Comparison of ENCODE assay signal across 8 mouse cellular contexts in genomic region chr12:84175659-84176061, GRCm38 (mm10). TPM values are rescaled to one million over a fixed set of nuclear protein-coding genes. Genes with fewer than 3 reads are reported as not detected.
DNase-seq lines count a peak whose midpoint lies in the region; ATAC-seq and TF ChIP-seq lines count a peak whose summit lies in the region.

No protein-coding gene starts in this region.

- TF ChIP-seq CTCF in E14TG2a.4 (conservative IDR thresholded peaks at IDR 0.05; ENCODE audit: low read length) = no peak
- no peak for TF ChIP-seq CTCF in lung, adult 2 months (IDR thresholded peaks at IDR 0.05; ENCODE audit: insufficient read depth, low read length)

- peak; percentile 77 for ATAC-seq in forebrain, embryonic 12.5 days (ENCODE audit: low FRiP score)
- peak; percentile 83 for ATAC-seq in neural tube, embryonic 15.5 days (ENCODE audit: low FRiP score)

- intact Hi-C loops in heart, postnatal 10 days (cut with DNase I) = loop anchor here (1.0 kb wide), 1 partner anchor 43 kb away; the partner anchor contains the start of gene Elmsan1

- WGBS in forebrain, embryonic 12.5 days = under 1% methylated on average over 20 of the region's 20 CpGs
- 0% methylated on average over 20 of the region's 20 CpGs for WGBS in lung, adult 2 months
- WGBS in neural tube, embryonic 15.5 days = under 1% methylated on average over 18 of the region's 20 CpGs

- H3K27ac ChIP-seq in forebrain, embryonic 12.5 days = peak overlapping the region; percentile 94
- peak overlapping the region; percentile 91 for H3K27ac ChIP-seq in neural tube, embryonic 15.5 days (replicated peaks)

- H3K9ac ChIP-seq in forebrain, embryonic 12.5 days = peak overlapping the region; percentile 72
- peak overlapping the region; percentile 59 for H3K9ac ChIP-seq in neural tube, embryonic 15.5 days (replicated peaks)

- H3K36me3 ChIP-seq in E14TG2a.4 (ENCODE audit: insufficient read depth, low read length) = peaks cover 50% of the 10 kb centered on the region
- H3K36me3 ChIP-seq in forebrain, embryonic 12.5 days (replicated peaks) = peaks cover 33% of the 10 kb centered on the region
- peaks cover 28% of the 10 kb centered on the region for H3K36me3 ChIP-seq in neural tube, embryonic 15.5 days

- H3K4me2 ChIP-seq in forebrain, embryonic 12.5 days = peak overlapping the region; percentile 73
- H3K4me2 ChIP-seq in neural tube, embryonic 15.5 days = peak overlapping the region; percentile 71

- H3K27me3 ChIP-seq in E14TG2a.4 (ENCODE audit: insufficient read depth, low read length) = no peaks in the 10 kb centered on the region
- no peaks in the 10 kb centered on the region for H3K27me3 ChIP-seq in forebrain, embryonic 12.5 days
- no peaks in the 10 kb centered on the region for H3K27me3 ChIP-seq in neural tube, embryonic 15.5 days (replicated peaks)

- peak; percentile 96 for DNase-seq in c-Kit-positive CD71-positive TER-119-negative erythroid progenitor cells, embryonic 14.5 days (ENCODE audit: low read depth)
- peak; percentile 88 to 90 for DNase-seq in heart, postnatal 10 days
- peak; percentile 80 to 84 for DNase-seq in layer of hippocampus, adult 18-20 months (ENCODE audit: low spot score in 2 of 2)
- peak; percentile 92 for DNase-seq in lung, adult 2 months
- peak; percentile 65 for DNase-seq in testis, postnatal 14 days (ENCODE audit: low spot score)

- H3K4me1 ChIP-seq in E14TG2a.4 (replicated peaks; ENCODE audit: low read depth, low read length) = peaks cover 97% of the 10 kb centered on the region
- peaks cover 54% of the 10 kb centered on the region for H3K4me1 ChIP-seq in forebrain, embryonic 12.5 days
- peaks cover 63% of the 10 kb centered on the region for H3K4me1 ChIP-seq in lung, adult 2 months (ENCODE audit: control insufficient read depth, insufficient read depth, low read length)
- peaks cover 52% of the 10 kb centered on the region for H3K4me1 ChIP-seq in neural tube, embryonic 15.5 days

- H3K9me3 ChIP-seq in E14TG2a.4 (ENCODE audit: low read length) = no peaks in the 10 kb centered on the region
- H3K9me3 ChIP-seq in forebrain, embryonic 12.5 days = no peaks in the 10 kb centered on the region
- no peaks in the 10 kb centered on the region for H3K9me3 ChIP-seq in neural tube, embryonic 15.5 days (replicated peaks)

- H3K4me3 ChIP-seq in E14TG2a.4 (replicated peaks; ENCODE audit: low read length) = peak overlapping the region; percentile 80
- peak overlapping the region; percentile 38 for H3K4me3 ChIP-seq in forebrain, embryonic 12.5 days (replicated peaks)
- H3K4me3 ChIP-seq in lung, adult 2 months (replicated peaks; ENCODE audit: extremely low read depth, low read depth, low read length) = peak overlapping the region; percentile 25
- H3K4me3 ChIP-seq in neural tube, embryonic 15.5 days (replicated peaks) = peak overlapping the region; percentile 44

- TF ChIP-seq POLR2A in lung, adult 2 months (IDR thresholded peaks at IDR 0.05; ENCODE audit: borderline replicate concordance, extremely low read depth, low read depth, low read length) = peak; percentile 44; the same call in 1 of the 2 replicates

RNA-seq across cellular contexts. Expression of gene Pnma1, which starts 27.4 kb away (rescaled TPM):
- 2.8 and 3.4 TPM in 2 replicates for polyA plus RNA-seq in forebrain, embryonic 12.5 days (2016; fragmentation: Nextera tagmentation; extraction: Ambion mirVana)
- under 1 TPM; 0.35 to 0.43 TPM for total RNA-seq in heart, postnatal 10 days (2021)
- total RNA-seq in layer of hippocampus, adult 18-20 months (2021) = 1 to 10 TPM; 2.9 to 3.0 TPM
- polyA plus RNA-seq in lung, adult 2 months (2012; rRNA removed) = 0.84 and 1.3 TPM in 2 replicates
- 3.2 and 3.8 TPM in 2 replicates for polyA plus RNA-seq in neural tube, embryonic 15.5 days (2015; fragmentation: Nextera tagmentation; extraction: Ambion mirVana)

RNA-seq across cellular contexts. Expression of gene Elmsan1, which starts 43.0 kb away (rescaled TPM):
- 6.8 and 7.8 TPM in 2 replicates for polyA plus RNA-seq in forebrain, embryonic 12.5 days (2016; fragmentation: Nextera tagmentation; extraction: Ambion mirVana)
- total RNA-seq in heart, postnatal 10 days (2021) = 10 to 100 TPM; 19.5 to 20.3 TPM
- 10 to 100 TPM; 26.9 to 31.3 TPM for total RNA-seq in layer of hippocampus, adult 18-20 months (2021)
- 26.5 and 29.5 TPM in 2 replicates for polyA plus RNA-seq in lung, adult 2 months (2012; rRNA removed)
- 4.0 and 5.4 TPM in 2 replicates for polyA plus RNA-seq in neural tube, embryonic 15.5 days (2015; fragmentation: Nextera tagmentation; extraction: Ambion mirVana)

Comparison
In these comparisons a context has a peak if more than half of its experiments do, and no peak if none do; other contexts are left out.
1. Peak in every context shown above with its lines: DNase-seq, ATAC-seq, H3K4me3 ChIP-seq and H3K27ac ChIP-seq.
2. H3K4me3 ChIP-seq: peak in every context shown above with its lines; median percentile 80 in E14TG2a.4; 44 in neural tube, embryonic 15.5 days; 38 in forebrain, embryonic 12.5 days; 25 in lung, adult 2 months.